Mouse (Mus musculus): ENCODE results near the gene Pcsk5. TPM values are rescaled to one million over a fixed set of nuclear protein-coding genes. Genes with fewer than 3 reads are reported as not detected.

Gene Pcsk5
- polyA plus RNA-seq (2015; fragmentation: Nextera tagmentation; extraction: Ambion mirVana): 9.3 and 10.6 TPM in 2 replicates

GRCm38 (mm10) chr19:17837471-17837859, at the start of gene Pcsk5:
Gene Pcsk5, minus strand, starts transcription at chr19:17837632.

GRCm38 (mm10) chr19:17393841-17394591, 443.4 kb downstream of the Pcsk5 start, which contains the start of gene Rfk:
Gene Rfk, plus strand, starts transcription at chr19:17394043.

